Mouse (Mus musculus) ES-Bruce4 (cell line): ENCODE data around the gene Clptm1.

ENCODE experiments used
- CTCF ChIP-seq: IDR thresholded peaks from one replicate; pipeline ENCODE4 v1.8.1; 2011; ENCODE audit warnings: low read depth, low read length
- POLR2A ChIP-seq: IDR thresholded peaks from one replicate; pipeline ENCODE4 v1.8.1; 2011; ENCODE audit warnings: low read length; ENCODE audit not compliant: insufficient read depth

DNA sequence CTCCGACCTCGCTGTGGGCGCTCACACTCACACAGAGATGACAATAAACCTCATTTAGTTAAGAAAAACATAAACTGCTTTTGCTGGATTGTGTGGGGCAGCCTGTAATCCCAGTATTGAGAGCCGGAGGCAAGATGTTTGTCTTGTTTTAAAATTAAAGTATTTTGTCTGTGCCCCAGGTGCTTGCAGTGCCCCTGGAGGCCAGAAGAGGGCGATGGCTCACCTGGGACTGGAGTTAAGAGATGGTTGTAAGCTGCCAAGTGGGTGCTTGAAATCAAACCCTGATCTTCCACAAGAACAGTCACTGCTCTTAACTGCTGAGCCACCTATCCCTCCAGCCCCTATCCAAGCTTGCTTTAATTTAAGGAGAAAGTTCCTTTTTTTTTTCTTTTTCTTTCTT lies 53.9 kb downstream of the Clptm1 start:
- TF ChIP-seq CTCF = peak; percentile 50
- TF ChIP-seq POLR2A = no peak
